Mouse (Mus musculus): Measurements from ENCODE around the gene Ppfibp1.

GRCm38 (mm10) chr6:147051666-147052065 is 163.4 kb downstream of the Ppfibp1 start:
- TF ChIP-seq ZC3H11A (IDR thresholded peaks at IDR 0.05; ENCODE audit: borderline replicate concordance, low read depth, low read length) (no peak), HCFC1 (IDR thresholded peaks at IDR 0.05; ENCODE audit: borderline replicate concordance, insufficient read depth, low read length) (no peak), MAFK (IDR thresholded peaks at IDR 0.05; ENCODE audit: insufficient read depth, low read depth, low read length) (no peak), CHD2 (IDR thresholded peaks at IDR 0.05; ENCODE audit: low read depth, low read length) (no peak), ZNF384 (IDR thresholded peaks at IDR 0.05; ENCODE audit: low read depth, low read length) (no peak)

All from ES-E14 (cell line).